Mouse (Mus musculus) CH12.LX (cell line): ENCODE measurements around the gene Dusp16. TPM values are rescaled to one million over a fixed set of nuclear protein-coding genes. Genes with fewer than 3 reads are reported as not detected.

ENCODE experiments used
- DNase-seq: peaks from one replicate; pipeline ENCODE4 v3.0.0-alpha.2; 2013; ENCODE audit errors: extremely low read depth
- H3K27ac ChIP-seq: 2 replicates; pipeline ENCODE4 v1.5.1; 2012; ENCODE audit warnings: low read depth, mild to moderate bottlenecking, control low read depth, moderate library complexity; ENCODE audit not compliant: insufficient read depth
- H3K27me3 ChIP-seq: replicated peaks from 2 replicates; pipeline ENCODE3; 2012; ENCODE audit warnings: inconsistent platforms
- H3K36me3 ChIP-seq, 2 experiments: replicated peaks in 1 of 2; 2 replicates each; pipeline versions ENCODE3 to v1.6.1; 2012; ENCODE audit warnings: inconsistent platforms in 1 of 2, low read length in 1 of 2, mild to moderate bottlenecking in 1 of 2, mixed read lengths in 1 of 2, moderate library complexity in 1 of 2; ENCODE audit not compliant: control insufficient read depth in 1 of 2, insufficient read depth in 1 of 2
- H3K4me1 ChIP-seq, 2 experiments: 2 replicates each; pipeline ENCODE4 v1.6.1; 2012; ENCODE audit warnings: inconsistent platforms in 1 of 2, moderate library complexity in 1 of 2; ENCODE audit not compliant: insufficient read depth in 2 of 2, control insufficient read depth in 1 of 2
- H3K4me2 ChIP-seq: 2 replicates; pipeline ENCODE4 v1.6.1; 2012; ENCODE audit warnings: low read depth, mild to moderate bottlenecking, control low read depth; ENCODE audit not compliant: poor library complexity, insufficient read depth, severe bottlenecking
- H3K4me3 ChIP-seq, 3 experiments: fragments of 150-350 bp in 1 of 3; sonication (generic) in 1 of 3; replicated peaks in 1 of 3; 2 replicates each; pipeline versions ENCODE3 to v1.5.1; 2011 to 2012; ENCODE audit warnings: low read depth in 2 of 3, low read length in 2 of 3, mild to moderate bottlenecking in 2 of 3, moderate library complexity in 2 of 3, control low read depth in 1 of 3, improper control_type of control experiment in 1 of 3, inconsistent platforms in 1 of 3, mixed read lengths in 1 of 3; ENCODE audit not compliant: poor library complexity in 1 of 3
- H3K79me2 ChIP-seq: replicated peaks from 2 replicates; pipeline ENCODE4 v1.6.1; 2012; ENCODE audit warnings: mild to moderate bottlenecking, moderate library complexity; ENCODE audit not compliant: control insufficient read depth, poor library complexity, insufficient read depth, severe bottlenecking; ENCODE audit errors: extremely low read depth
- H3K9ac ChIP-seq: 2 replicates; pipeline ENCODE4 v1.6.1; 2012; ENCODE audit warnings: low read depth, mild to moderate bottlenecking, control low read depth, moderate library complexity; ENCODE audit not compliant: insufficient read depth
- H3K9me3 ChIP-seq: replicated peaks from 2 replicates; pipeline ENCODE3; 2012; ENCODE audit warnings: low read length, inconsistent platforms, mixed read lengths
- CHD1 ChIP-seq: IDR thresholded peaks from 2 replicates; pipeline ENCODE4 v1.6.1; 2012; ENCODE audit warnings: low read depth, low read length, improper control_type of control experiment, inconsistent platforms
- CHD2 ChIP-seq: IDR thresholded peaks from 2 replicates; pipeline ENCODE4 v1.6.1; 2011; ENCODE audit warnings: low read length, improper control_type of control experiment
- CTCF ChIP-seq, 2 experiments: IDR thresholded peaks in 1 of 2; conservative IDR thresholded peaks in 1 of 2; 2 replicates each; pipeline ENCODE4 v1.5.1; 2011 to 2012; ENCODE audit warnings: low read depth in 2 of 2, low read length in 2 of 2, improper control_type of control experiment in 1 of 2, inconsistent platforms in 1 of 2, mild to moderate bottlenecking in 1 of 2, moderate library complexity in 1 of 2
- E2F4 ChIP-seq: IDR thresholded peaks from 2 replicates; pipeline ENCODE4 v1.6.1; 2011; ENCODE audit warnings: low read depth, low read length, improper control_type of control experiment; ENCODE audit not compliant: insufficient replicate concordance
- ELF1 ChIP-seq: IDR thresholded peaks from 2 replicates; pipeline ENCODE4 v1.6.1; 2014; ENCODE audit warnings: low read depth, mild to moderate bottlenecking, inconsistent platforms, low read length, improper control_type of control experiment
- EP300 ChIP-seq: IDR thresholded peaks from 2 replicates; pipeline ENCODE4 v1.6.1; 2011; ENCODE audit warnings: low read length, improper control_type of control experiment
- GABPA ChIP-seq: IDR thresholded peaks from 2 replicates; pipeline ENCODE4 v1.6.1; 2012; ENCODE audit warnings: low read depth, low read length, improper control_type of control experiment, inconsistent platforms; ENCODE audit not compliant: insufficient replicate concordance
- HCFC1 ChIP-seq: IDR thresholded peaks from 2 replicates; pipeline ENCODE4 v1.6.1; 2012; ENCODE audit warnings: low read depth, mild to moderate bottlenecking, inconsistent platforms, low read length, improper control_type of control experiment
- JUN ChIP-seq: IDR thresholded peaks from 2 replicates; pipeline ENCODE4 v1.6.1; 2011; ENCODE audit warnings: low read depth, mild to moderate bottlenecking, low read length, improper control_type of control experiment, moderate library complexity; ENCODE audit not compliant: insufficient read depth
- JUND ChIP-seq: conservative IDR thresholded peaks from 2 replicates; pipeline ENCODE4 v1.6.1; 2011; ENCODE audit warnings: low read depth, low read length, improper control_type of control experiment
- MAZ ChIP-seq: IDR thresholded peaks from 2 replicates; pipeline ENCODE4 v1.6.1; 2012; ENCODE audit warnings: low read depth, mild to moderate bottlenecking, inconsistent platforms, low read length, improper control_type of control experiment, moderate library complexity
- MEF2A ChIP-seq: IDR thresholded peaks from 2 replicates; pipeline ENCODE4 v1.6.1; 2014; ENCODE audit warnings: low read depth, mild to moderate bottlenecking, inconsistent platforms, low read length, improper control_type of control experiment, borderline replicate concordance
- MXI1 ChIP-seq: IDR thresholded peaks from 2 replicates; pipeline ENCODE4 v1.6.1; 2011; ENCODE audit warnings: mild to moderate bottlenecking, low read depth, low read length, improper control_type of control experiment
- MYC ChIP-seq: IDR thresholded peaks from 2 replicates; pipeline ENCODE4 v1.6.1; 2011; ENCODE audit warnings: low read depth, mild to moderate bottlenecking, improper control_type of control experiment, low read length
- NELFE ChIP-seq: IDR thresholded peaks from 2 replicates; pipeline ENCODE4 v1.6.1; 2011; ENCODE audit warnings: low read depth, low read length, improper control_type of control experiment
- PAX5 ChIP-seq: IDR thresholded peaks from 2 replicates; pipeline ENCODE4 v1.6.1; 2012; ENCODE audit warnings: low read length, inconsistent platforms, mixed read lengths
- POLR2A ChIP-seq: IDR thresholded peaks from 2 replicates; pipeline ENCODE4 v1.6.1; 2011; ENCODE audit warnings: low read depth, mild to moderate bottlenecking, improper control_type of control experiment, low read length
- RAD21 ChIP-seq: IDR thresholded peaks from 2 replicates; pipeline ENCODE4 v1.6.1; 2011; ENCODE audit warnings: low read depth, mild to moderate bottlenecking, low read length, improper control_type of control experiment, moderate library complexity
- RCOR1 ChIP-seq: conservative IDR thresholded peaks from 2 replicates; pipeline ENCODE4 v1.6.1; 2012; ENCODE audit warnings: low read depth, mild to moderate bottlenecking, inconsistent platforms, low read length, improper control_type of control experiment
- SIN3A ChIP-seq: IDR thresholded peaks from 2 replicates; pipeline ENCODE4 v1.6.1; 2012; ENCODE audit warnings: low read length, improper control_type of control experiment, inconsistent platforms
- SMC3 ChIP-seq: IDR thresholded peaks from 2 replicates; pipeline ENCODE4 v1.6.1; 2011; ENCODE audit warnings: low read depth, low read length, improper control_type of control experiment
- TBP ChIP-seq: conservative IDR thresholded peaks from 2 replicates; pipeline ENCODE4 v1.6.1; 2011; ENCODE audit warnings: low read depth, low read length, improper control_type of control experiment
- USF1 ChIP-seq: IDR thresholded peaks from 2 replicates; pipeline ENCODE4 v1.6.1; 2014; ENCODE audit warnings: low read depth, mild to moderate bottlenecking, inconsistent platforms, low read length, improper control_type of control experiment
- ZC3H11A ChIP-seq: IDR thresholded peaks from 2 replicates; pipeline ENCODE4 v1.6.1; 2012; ENCODE audit warnings: low read depth, mild to moderate bottlenecking, inconsistent platforms, low read length, improper control_type of control experiment
- ZKSCAN1 ChIP-seq: IDR thresholded peaks from 2 replicates; pipeline ENCODE4 v1.6.1; 2012; ENCODE audit warnings: low read depth, inconsistent platforms, low read length, improper control_type of control experiment, borderline replicate concordance
- ZMIZ1 ChIP-seq: IDR thresholded peaks from 2 replicates; pipeline ENCODE4 v1.6.1; 2012; ENCODE audit warnings: low read depth, mild to moderate bottlenecking, inconsistent platforms, low read length, improper control_type of control experiment
- ZNF384 ChIP-seq: IDR thresholded peaks from 2 replicates; pipeline ENCODE4 v1.6.1; 2012; ENCODE audit warnings: low read depth, low read length, improper control_type of control experiment, inconsistent platforms
- dilution Hi-C: fragments of 300-500 bp; cut with MboI; formaldehyde crosslinking; loops from 2 replicates; pipeline ENCODE4 v1.14.3; 2020; ENCODE audit warnings: low sequenced_read_pairs; ENCODE audit not compliant: extremely low pct_unique_long_range_greater_than_20kb, extremely low pct_ligation_motif_present
- in situ Hi-C: fragments of 300-500 bp; cut with MboI; formaldehyde crosslinking; loops from 3 replicates; pipeline ENCODE4 v1.14.3; 2019; ENCODE audit warnings: low sequenced_read_pairs, low pct_ligation_motif_present, low pct_unique_long_range_greater_than_20kb, mixed read lengths
- polyA plus RNA-seq: library from polyadenylated mRNA; unstranded; fragments of >175 nt; gene quantifications from 2 replicates; pipeline ENCODE4 v1.2.1, GENCODE M21; 2012; ENCODE audit warnings: low read depth; ENCODE audit not compliant: insufficient read length
- total RNA-seq, 2 experiments: library from RNA; depleted of rRNA; stranded (reverse); fragments of 300-350 nt in 1 of 2; fragments of >200 nt in 1 of 2; gene quantifications; 2 replicates each; pipeline ENCODE4 v1.2.3; 2012 to 2014

Dusp16 gene
- total and polyA plus RNA-seq, 3 experiments: 3.7 to 13.1 (median 10.6) TPM

DNA sequence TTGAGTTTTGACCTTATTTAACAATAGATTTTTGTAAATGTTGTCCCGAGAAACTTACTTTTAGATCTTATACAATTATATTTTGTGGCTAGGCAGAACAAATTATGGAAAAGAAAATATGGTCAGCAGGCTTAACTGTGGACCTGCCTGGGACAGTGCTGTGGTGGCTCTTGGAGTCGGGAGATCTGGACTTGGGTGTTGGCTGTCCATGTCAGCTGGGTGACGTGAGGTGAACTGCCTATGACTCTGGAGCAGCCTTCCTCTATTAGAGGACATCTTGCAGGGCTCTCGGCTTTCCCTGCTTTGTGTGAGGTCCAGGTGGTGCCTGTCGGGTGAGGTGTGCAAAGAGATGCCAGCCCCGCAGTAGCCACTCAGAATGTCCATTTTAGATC lies 91.2 kb downstream of the Dusp16 start:
- in situ Hi-C loops: no loop called here
- peaks cover 0 to 9% of the 10 kb centered on the region in 2 experiments for H3K36me3 ChIP-seq
- H3K79me2 ChIP-seq: no peaks in the 10 kb centered on the region
- DNase-seq: no peak
- no peak overlapping the region for H3K9ac ChIP-seq
- no peaks in the 10 kb centered on the region for H3K27me3 ChIP-seq
- no peak overlapping the region for H3K4me3 ChIP-seq
- no peak overlapping the region for H3K27ac ChIP-seq
- dilution Hi-C loops: no loop called here
- no peak for TF ChIP-seq POLR2A
- no peak for TF ChIP-seq MYC
- TF ChIP-seq SMC3: no peak
- no peak for TF ChIP-seq NELFE
- no peak for TF ChIP-seq GABPA
- TF ChIP-seq JUN: no peak
- TF ChIP-seq USF1: no peak
- TF ChIP-seq ZMIZ1: no peak
- TF ChIP-seq PAX5: no peak
- TF ChIP-seq CTCF (conservative IDR thresholded peaks at IDR 0.05 in 1 of 2, IDR thresholded peaks at IDR 0.05 in 1 of 2; ENCODE audit: low read depth in 2 of 2, low read length in 2 of 2): no peak
- TF ChIP-seq SIN3A: no peak
- no peak for TF ChIP-seq EP300
- no peak for TF ChIP-seq ZC3H11A
- TF ChIP-seq TBP: no peak
- no peak for TF ChIP-seq RAD21
- no peak for TF ChIP-seq MXI1
- TF ChIP-seq HCFC1: no peak
- TF ChIP-seq E2F4: no peak
- TF ChIP-seq, all 38 proteins: peak for 0
- H3K4me2 ChIP-seq: no peak overlapping the region
- no peaks in the 10 kb centered on the region for H3K9me3 ChIP-seq
- H3K4me1 ChIP-seq: peaks cover 0 to 7% of the 10 kb centered on the region in 2 experiments; a peak in 2 of 4 replicates

DNA sequence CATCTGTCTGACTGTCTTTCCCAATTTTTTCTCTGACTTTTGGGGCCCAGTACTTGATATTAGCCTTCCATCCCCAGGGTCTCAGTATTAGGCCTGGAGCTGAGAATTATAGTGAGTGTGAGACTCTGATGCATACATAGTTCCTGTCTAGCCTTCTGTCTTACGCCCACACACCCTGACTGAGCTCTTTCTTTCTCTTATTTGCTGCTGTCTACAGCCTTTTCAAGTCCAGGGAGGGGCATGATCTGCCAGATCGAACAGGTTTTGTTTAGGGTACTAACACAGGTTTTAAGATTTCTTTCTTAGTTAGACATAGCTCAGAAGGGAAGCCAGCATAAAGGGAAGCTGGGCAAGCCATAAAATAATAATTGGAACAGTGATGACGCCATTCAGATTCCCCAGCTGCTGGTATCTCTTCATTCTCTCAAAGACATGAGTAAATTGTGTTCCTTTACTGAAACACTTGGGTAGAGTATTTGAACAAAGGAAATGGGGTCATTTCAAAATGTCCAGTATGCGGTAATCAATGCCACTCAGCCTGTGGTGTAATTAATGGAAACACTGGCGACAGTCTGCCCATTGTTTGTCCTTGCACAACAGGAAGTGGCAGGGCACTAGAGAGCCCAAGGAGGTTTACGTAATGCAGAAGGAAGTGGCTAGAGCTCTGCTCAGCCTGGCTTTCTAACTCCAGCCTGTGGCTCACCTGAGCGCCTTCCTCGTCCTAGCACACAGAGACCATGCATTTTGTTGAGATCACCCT lies 91.8 kb downstream of the Dusp16 start:
- Histone ChIP-seq H3K9ac (no peak overlapping the region), H3K4me3 (no peak overlapping the region), H3K4me2 (no peak overlapping the region), H3K36me3 (peaks cover 0 to 10% of the 10 kb centered on the region in 2 experiments), H3K27me3 (no peaks in the 10 kb centered on the region), H3K4me1 (peaks cover 0 to 7% of the 10 kb centered on the region in 2 experiments; a peak in 2 of 4 replicates), H3K9me3 (no peaks in the 10 kb centered on the region), H3K27ac (no peak overlapping the region), H3K79me2 (no peaks in the 10 kb centered on the region)
- no peak for TF ChIP-seq ELF1
- no peak for TF ChIP-seq USF1
- TF ChIP-seq RAD21: no peak
- no peak for TF ChIP-seq TBP
- no peak for TF ChIP-seq JUND
- no peak for TF ChIP-seq MEF2A
- no peak for TF ChIP-seq RCOR1
- TF ChIP-seq ZKSCAN1: no peak
- no peak for TF ChIP-seq PAX5
- TF ChIP-seq MYC: no peak
- no peak for TF ChIP-seq ZNF384
- no peak for TF ChIP-seq NELFE
- no peak for TF ChIP-seq MAZ
- no peak for TF ChIP-seq JUN
- TF ChIP-seq CHD1: no peak
- no peak for TF ChIP-seq CHD2
- TF ChIP-seq POLR2A: no peak
- TF ChIP-seq EP300: no peak
- TF ChIP-seq CTCF (conservative IDR thresholded peaks at IDR 0.05 in 1 of 2, IDR thresholded peaks at IDR 0.05 in 1 of 2; ENCODE audit: low read depth in 2 of 2, low read length in 2 of 2): no peak
- TF ChIP-seq MXI1: no peak
- no peak for DNase-seq
- dilution Hi-C loops: no loop called here
- in situ Hi-C loops: no loop called here
